Mouse (Mus musculus) midbrain, embryonic 13.5 days (tissue): Measurements from ENCODE around the gene Alg3. TPM values are rescaled to one million over a fixed set of nuclear protein-coding genes. Genes with fewer than 3 reads are reported as not detected.
A peak's percentile ranks its signal among the peaks of the same experiment; 100 is the strongest.

Source experiments
- ATAC-seq: fragments of 200-750 bp; cut with Nextera tagmentation; 2 replicates; pipeline ENCODE4 v1.8.0; 2017; ENCODE audit warnings: mild to moderate bottlenecking, moderate TSS enrichment, moderate library complexity
- H3K27ac ChIP-seq: fragments of 300-500 bp; sonication (generic); 2 replicates; pipeline ENCODE4 v1.5.1; 2015; ENCODE audit warnings: inconsistent platforms, mild to moderate bottlenecking, moderate library complexity
- H3K27me3 ChIP-seq: fragments of 300-500 bp; sonication (generic); 2 replicates; pipeline ENCODE4 v1.6.1; 2015; ENCODE audit warnings: mild to moderate bottlenecking, inconsistent platforms
- H3K36me3 ChIP-seq: fragments of 300-500 bp; sonication (generic); 2 replicates; pipeline ENCODE4 v1.6.1; 2015; ENCODE audit warnings: mild to moderate bottlenecking, inconsistent platforms
- H3K4me1 ChIP-seq: fragments of 300-500 bp; sonication (generic); replicated peaks from 2 replicates; pipeline ENCODE4 v1.6.1; 2015; ENCODE audit warnings: inconsistent platforms
- H3K4me2 ChIP-seq: fragments of 300-500 bp; sonication (generic); replicated peaks from 2 replicates; pipeline ENCODE4 v1.6.1; 2015; ENCODE audit warnings: moderate library complexity, mild to moderate bottlenecking, inconsistent platforms
- H3K4me3 ChIP-seq: fragments of 300-500 bp; sonication (generic); replicated peaks from 2 replicates; pipeline ENCODE4 v1.5.1; 2015; ENCODE audit warnings: mild to moderate bottlenecking, inconsistent platforms
- H3K9ac ChIP-seq: fragments of 300-500 bp; sonication (generic); replicated peaks from 2 replicates; pipeline ENCODE4 v1.6.1; 2015; ENCODE audit warnings: mild to moderate bottlenecking, inconsistent platforms
- H3K9me3 ChIP-seq: fragments of 300-500 bp; sonication (generic); 2 replicates; pipeline ENCODE4 v1.6.1; 2016; ENCODE audit warnings: mild to moderate bottlenecking, inconsistent platforms
- WGBS: fragments of 180-500 bp; shearing (Covaris S2); methylation state at CpG from one replicate; pipeline ENCODE4 v1.1.7; 2015; 5-methylcytosine and 5-hydroxymethylcytosine counted together
- polyA plus RNA-seq: library from polyadenylated mRNA; unstranded; fragments of >200 nt; fragmentation: Nextera tagmentation; extraction: Ambion mirVana; gene quantifications from 2 replicates; pipeline ENCODE4 v1.2.1, GENCODE M21; 2015

Gene Alg3
- polyA plus RNA-seq, 1 experiment from 2014 or later = 43.5 TPM

GRCm38 (mm10) chr16:20596687-20597441, 14.7 kb downstream of the Alg3 start:
- no peaks in the 10 kb centered on the region for H3K4me1 ChIP-seq
- no peak overlapping the region for H3K4me3 ChIP-seq
- no peaks in the 10 kb centered on the region for H3K36me3 ChIP-seq
- no peak for ATAC-seq
- H3K9me3 ChIP-seq = no peaks in the 10 kb centered on the region
- H3K9ac ChIP-seq = no peak overlapping the region
- H3K27me3 ChIP-seq = peaks cover 34% of the 10 kb centered on the region
- no peak overlapping the region for H3K4me2 ChIP-seq
- WGBS = 83% methylated on average over 7 of the region's 7 CpGs
- H3K27ac ChIP-seq = no peak overlapping the region

GRCm38 (mm10) chr16:20595737-20596136, 15.8 kb downstream of the Alg3 start:
- Histone ChIP-seq H3K4me3 (no peak overlapping the region), H3K4me1 (peaks cover 8% of the 10 kb centered on the region), H3K9me3 (no peaks in the 10 kb centered on the region), H3K27ac (no peak overlapping the region), H3K27me3 (peaks cover 46% of the 10 kb centered on the region), H3K4me2 (no peak overlapping the region), H3K36me3 (no peaks in the 10 kb centered on the region), H3K9ac (no peak overlapping the region)
- WGBS = 94% methylated on average over 4 of the region's 4 CpGs
- ATAC-seq = no peak

DNA sequence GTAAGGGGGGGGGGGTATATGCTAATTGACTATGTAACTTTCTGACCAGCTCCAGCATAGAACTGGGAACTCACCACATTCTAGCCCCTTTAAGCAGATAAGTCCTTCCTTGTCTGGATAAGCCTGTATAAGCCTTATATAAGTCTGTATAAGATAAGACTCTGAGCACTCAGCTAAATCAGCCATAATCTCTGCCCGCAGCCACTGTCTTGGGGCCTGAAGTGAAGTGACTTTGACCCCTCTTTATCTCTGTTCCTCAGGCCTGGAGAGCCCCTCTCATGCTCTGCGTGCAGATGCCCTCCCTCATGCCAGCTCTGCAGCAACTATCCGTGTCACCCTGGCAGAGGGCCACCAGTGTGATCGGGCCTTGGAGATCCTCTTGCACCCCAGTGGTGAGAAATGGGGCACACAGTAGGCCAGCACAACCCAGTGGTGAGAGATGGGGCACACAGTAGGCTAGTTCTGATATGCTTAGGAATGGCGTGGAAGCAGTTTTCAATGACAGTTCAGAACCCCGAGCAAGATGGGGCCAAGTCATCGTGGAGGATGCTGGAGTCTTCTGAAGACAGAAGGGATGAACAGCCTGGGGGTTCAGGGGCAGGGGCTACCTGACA, 16.4 kb downstream of the Alg3 start:
- Histone ChIP-seq H3K27me3 (peaks cover 51% of the 10 kb centered on the region), H3K9me3 (no peaks in the 10 kb centered on the region), H3K36me3 (no peaks in the 10 kb centered on the region), H3K27ac (no peak overlapping the region), H3K4me3 (no peak overlapping the region), H3K9ac (no peak overlapping the region), H3K4me1 (peaks cover 14% of the 10 kb centered on the region), H3K4me2 (no peak overlapping the region)
- 82% methylated on average over 7 of the region's 7 CpGs for WGBS
- ATAC-seq = no peak

DNA sequence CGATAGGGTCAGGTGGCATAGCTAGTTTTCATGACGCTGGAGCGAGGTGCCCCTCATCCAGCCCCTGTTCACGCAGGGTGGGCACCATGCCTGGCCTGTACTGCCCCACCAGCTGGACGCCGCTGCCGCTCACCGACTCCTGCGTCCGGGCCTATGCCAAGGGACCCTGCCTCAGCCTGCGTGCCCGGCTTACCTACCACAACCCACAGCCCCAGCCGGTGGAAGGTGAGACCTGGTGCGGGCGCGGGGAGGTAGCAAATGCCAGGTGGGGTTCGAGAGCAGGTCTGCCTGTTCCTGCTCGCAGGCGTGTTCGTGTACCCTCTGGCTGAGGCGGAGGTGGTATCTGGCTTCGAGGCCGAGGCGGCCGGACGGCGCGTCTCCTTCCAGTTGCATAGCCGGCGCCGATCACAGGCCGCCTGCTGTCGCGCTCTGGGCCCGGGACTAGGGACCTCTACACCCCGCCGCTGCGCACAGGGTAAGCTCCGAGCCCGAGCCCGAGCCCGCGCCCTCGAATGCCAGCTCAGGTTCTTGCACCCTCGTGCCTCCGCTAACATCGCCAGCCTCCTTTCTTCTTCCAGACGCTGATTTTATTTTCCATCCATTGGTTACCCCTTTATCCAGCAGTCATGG, 20.3 kb downstream of the Alg3 start:
- H3K4me2 ChIP-seq = peak overlapping the region; percentile 91
- no peaks in the 10 kb centered on the region for H3K9me3 ChIP-seq
- ATAC-seq = peak; percentile 10; the same call in 1 of the 2 replicates
- no peaks in the 10 kb centered on the region for H3K36me3 ChIP-seq
- H3K9ac ChIP-seq = peak overlapping the region; percentile 73
- peaks cover 64% of the 10 kb centered on the region for H3K27me3 ChIP-seq
- H3K4me1 ChIP-seq = peaks cover 23% of the 10 kb centered on the region
- peak overlapping the region; percentile 61 for H3K4me3 ChIP-seq
- WGBS = 3% methylated on average over 48 of the region's 48 CpGs
- H3K27ac ChIP-seq = no peak overlapping the region

DNA sequence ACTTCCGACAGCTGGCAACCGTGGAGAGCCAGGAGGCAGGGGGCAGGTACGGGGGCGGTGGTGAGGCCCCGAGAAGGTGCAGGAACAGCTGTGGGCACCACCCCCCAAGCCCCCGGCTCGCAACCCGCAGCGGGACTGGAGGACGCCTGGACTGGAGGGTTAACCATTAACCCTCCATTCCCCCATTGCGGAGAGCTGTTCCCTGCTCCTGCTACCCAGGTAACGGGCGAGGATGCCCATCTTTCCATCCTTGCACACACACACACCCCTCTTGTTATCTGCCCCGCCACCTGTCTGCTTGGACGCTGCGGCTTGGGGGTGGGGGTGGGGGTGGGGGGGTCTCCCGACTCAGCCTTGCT, 20.9 kb downstream of the Alg3 start:
- peak overlapping the region; percentile 73 for H3K9ac ChIP-seq
- H3K36me3 ChIP-seq = no peaks in the 10 kb centered on the region
- peak overlapping the region; percentile 61 for H3K4me3 ChIP-seq
- H3K27ac ChIP-seq = no peak overlapping the region
- H3K4me2 ChIP-seq = peak overlapping the region; percentile 91
- ATAC-seq = no peak; the same call in 1 of the 2 replicates
- peaks cover 64% of the 10 kb centered on the region for H3K27me3 ChIP-seq
- under 1% methylated on average over 17 of the region's 17 CpGs for WGBS
- no peaks in the 10 kb centered on the region for H3K9me3 ChIP-seq
- H3K4me1 ChIP-seq = peaks cover 23% of the 10 kb centered on the region

DNA sequence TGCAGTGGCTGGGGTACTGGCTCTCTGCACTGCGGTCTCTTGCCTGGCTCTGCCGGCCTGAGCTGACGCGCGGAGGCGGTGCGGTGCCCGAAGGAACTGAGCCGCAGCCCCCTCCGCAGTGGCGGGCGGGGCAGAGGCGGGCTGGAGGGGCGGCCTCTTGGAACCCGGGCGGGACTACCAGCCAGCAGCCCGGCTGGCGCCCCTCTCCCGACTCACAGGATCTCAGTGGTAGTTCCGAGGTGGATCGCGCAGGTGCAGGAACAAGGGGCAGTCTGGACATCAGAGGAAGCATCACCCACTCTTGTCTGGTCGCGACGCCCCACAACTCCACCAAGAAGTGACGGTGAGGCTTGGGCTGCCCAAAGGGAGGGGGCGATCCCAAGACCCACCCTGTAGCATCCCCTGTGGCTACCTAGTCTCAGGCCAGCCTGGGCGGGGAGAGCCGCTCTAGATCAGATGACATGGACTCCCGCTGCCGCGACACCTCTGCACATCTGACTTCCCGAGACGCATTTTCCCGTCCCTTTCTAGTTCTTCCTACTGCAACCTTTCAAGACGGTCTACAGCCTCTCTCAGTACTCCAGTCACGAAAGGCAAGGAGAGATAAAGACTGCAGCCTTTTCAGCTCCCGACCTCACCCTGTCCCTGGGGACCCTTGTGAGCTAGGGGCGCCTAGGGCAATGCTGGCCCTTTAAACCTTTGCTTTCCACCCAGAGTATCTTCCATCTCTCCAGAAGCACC, 21.4 kb downstream of the Alg3 start:
- Histone ChIP-seq H3K36me3 (no peaks in the 10 kb centered on the region), H3K27me3 (peaks cover 58% of the 10 kb centered on the region), H3K4me1 (peaks cover 23% of the 10 kb centered on the region), H3K4me3 (peak overlapping the region; percentile 61), H3K27ac (0 out of 2 replicates have a peak overlapping the region, but pooled peaks have one; percentile 42), H3K9ac (peak overlapping the region; percentile 73), H3K4me2 (peak overlapping the region; percentile 91), H3K9me3 (no peaks in the 10 kb centered on the region)
- under 1% methylated on average over 39 of the region's 39 CpGs for WGBS
- peak; percentile 89 for ATAC-seq

GRCm38 (mm10) chr16:20589366-20589938, 22.1 kb downstream of the Alg3 start, which contains the start of gene Vwa5b2:
TSS of gene Vwa5b2 (plus strand) at chr16:20589471.
- Histone ChIP-seq H3K27ac (0 out of 2 replicates have a peak within 1 kb of the TSS, but pooled peaks have one; percentile 42), H3K9me3 (no peaks in the 10 kb centered on the region), H3K27me3 (peaks cover 58% of the 10 kb centered on the region)

DNA sequence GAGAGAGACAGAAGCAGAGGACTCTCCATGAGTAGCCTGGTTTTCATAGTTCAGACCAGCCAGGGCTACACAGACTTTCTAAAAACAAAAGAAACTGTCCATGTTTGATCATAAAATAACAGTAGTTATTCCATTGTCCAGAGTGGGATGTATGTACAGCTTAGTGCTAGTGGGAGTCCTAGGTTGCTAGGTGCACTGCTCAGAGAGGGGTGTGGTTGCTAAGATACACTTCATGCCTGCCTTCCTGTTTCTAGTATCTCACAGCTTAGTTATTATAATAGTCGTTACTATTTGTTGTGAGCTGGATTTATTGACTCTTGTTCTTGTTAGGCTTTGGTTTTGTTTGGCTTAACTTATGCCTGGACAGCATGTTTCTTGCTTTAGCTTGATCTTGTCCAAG, 46.5 kb downstream of the Alg3 start:
- Histone ChIP-seq H3K27me3 (no peaks in the 10 kb centered on the region), H3K27ac (no peak overlapping the region), H3K9ac (no peak overlapping the region), H3K4me2 (no peak overlapping the region), H3K4me1 (no peaks in the 10 kb centered on the region), H3K36me3 (peaks cover 32% of the 10 kb centered on the region), H3K9me3 (no peaks in the 10 kb centered on the region), H3K4me3 (no peak overlapping the region)
- 44% methylated on average over 1 of the region's 1 CpGs for WGBS
- ATAC-seq = no peak

More at GRCm38 (mm10) chr16:20589366-20589938, 22.1 kb downstream of the Alg3 start, which contains the start of gene Vwa5b2:
- peak within 1 kb of the TSS; percentile 73 for H3K9ac ChIP-seq
- under 1% methylated on average over 24 of the region's 24 CpGs for WGBS
- H3K4me1 ChIP-seq = peaks cover 23% of the 10 kb centered on the region
- H3K36me3 ChIP-seq = no peaks in the 10 kb centered on the region
- peak within 1 kb of the TSS; percentile 91 for H3K4me2 ChIP-seq
- H3K4me3 ChIP-seq = peak within 1 kb of the TSS; percentile 61
- ATAC-seq = peak; percentile 84

DNA sequence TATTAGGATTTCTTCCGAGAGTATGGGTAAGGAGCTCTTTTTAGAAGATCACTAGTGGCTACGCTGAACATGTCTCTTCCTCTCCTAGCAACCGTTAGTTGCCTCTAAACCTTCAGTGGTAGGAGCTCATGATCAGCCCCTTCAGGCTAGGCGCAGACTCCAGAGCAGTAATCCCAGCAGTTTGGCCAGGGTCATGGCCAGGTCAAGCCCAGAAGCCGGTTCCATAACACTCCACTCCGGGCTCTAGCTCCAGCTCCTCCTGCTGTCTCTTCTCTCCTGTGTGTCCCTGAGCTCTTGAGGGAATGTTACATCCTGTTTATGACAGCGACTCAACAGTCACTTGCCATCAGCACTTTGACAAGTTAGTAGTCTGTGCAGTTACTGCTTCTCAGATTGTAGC, 54.2 kb downstream of the Alg3 start:
- WGBS = 87% methylated on average over 7 of the region's 7 CpGs
- H3K27ac ChIP-seq = no peak overlapping the region
- H3K36me3 ChIP-seq = peaks cover 86% of the 10 kb centered on the region
- no peak overlapping the region for H3K4me2 ChIP-seq
- no peaks in the 10 kb centered on the region for H3K4me1 ChIP-seq
- H3K9me3 ChIP-seq = no peaks in the 10 kb centered on the region
- H3K9ac ChIP-seq = no peak overlapping the region
- H3K4me3 ChIP-seq = no peak overlapping the region
- no peak for ATAC-seq
- H3K27me3 ChIP-seq = no peaks in the 10 kb centered on the region
